Mouse (Mus musculus) c-Kit-positive CD71-positive TER-119-positive erythroid progenitor cells, embryonic 14.5 days (primary cell): ENCODE measurements at regions not wholly inside any gene's neighbourhood (a gene's known extent, or its start where the extent isn't known, plus 50 kb on each side); places are given as distances from the start of the nearest gene placed in this dataset.

Experiments used
- DNase-seq: peaks from one replicate; pipeline ENCODE4 v3.0.0-alpha.2; 2013; ENCODE audit warnings: low spot score

GRCm38 (mm10) chr13:70282731-70283130 lies 354.7 kb downstream of the Ice1 start:
- DNase-seq: no peak

DNA sequence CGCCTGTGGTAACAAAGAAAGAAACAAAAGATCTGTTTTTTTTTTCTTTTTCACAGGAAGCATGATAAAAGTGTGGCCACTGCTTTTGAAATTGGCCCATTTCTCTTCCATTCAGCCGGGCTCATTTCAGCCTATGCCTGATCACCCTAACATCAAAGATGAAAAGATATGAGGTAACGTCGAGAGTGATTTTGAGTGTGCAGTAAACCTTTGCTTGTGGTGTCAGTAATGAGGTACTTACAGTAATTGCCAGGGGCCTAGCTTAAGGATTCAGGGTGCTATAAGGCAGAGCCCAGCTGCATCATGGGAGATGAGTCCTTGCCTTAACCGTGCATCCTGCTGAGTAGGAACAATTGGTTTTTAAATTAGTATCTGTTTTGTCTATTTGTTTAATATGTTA lies 354.2 kb downstream of the Ice1 start:
- no peak for DNase-seq

DNA sequence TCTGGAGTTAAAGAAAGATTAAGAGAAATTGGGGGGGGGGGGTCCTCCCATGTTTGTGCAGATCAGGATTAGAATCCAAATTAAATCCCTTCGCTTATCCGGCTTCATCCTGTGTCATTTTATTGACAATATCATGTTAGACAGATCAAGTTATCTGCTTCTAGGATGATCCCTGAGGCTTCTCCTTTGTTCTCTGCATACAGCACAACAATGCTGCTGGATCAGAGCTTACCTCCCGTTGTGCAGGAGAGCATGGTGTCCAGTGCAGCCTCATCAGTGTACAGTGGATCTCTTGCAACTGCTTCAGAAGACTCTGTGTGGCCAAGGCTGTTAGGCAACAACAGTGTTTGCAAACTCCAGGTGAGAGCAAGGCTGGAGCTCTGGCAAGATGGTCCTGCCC lies 344.7 kb downstream of the Ice1 start:
- no peak for DNase-seq

DNA sequence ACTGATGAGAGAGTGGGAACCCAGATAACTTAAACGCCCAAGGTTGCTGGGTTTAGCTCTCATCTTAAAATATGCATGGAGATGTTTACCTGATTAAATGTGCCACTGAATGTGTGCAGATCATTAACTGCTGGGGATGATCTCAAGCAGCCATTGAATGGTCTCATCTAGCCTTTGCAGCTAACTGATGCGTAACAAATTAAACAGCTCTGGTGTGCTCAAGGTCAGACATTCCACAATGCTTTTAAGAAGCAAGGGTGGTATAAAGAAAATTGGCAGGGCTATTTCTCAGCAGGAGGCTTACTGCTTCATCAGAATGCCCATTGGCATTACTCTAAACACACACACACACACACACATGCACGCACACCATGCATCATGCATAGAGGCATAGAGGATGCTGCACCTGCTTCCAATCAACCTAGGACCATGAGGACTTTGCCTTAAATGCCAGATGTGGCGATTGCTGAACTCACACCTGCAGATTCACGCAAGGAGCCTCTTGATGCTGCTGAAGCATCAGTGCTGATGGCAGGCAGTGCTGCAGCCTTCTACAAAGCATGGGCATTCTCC lies 333.4 kb downstream of the Ice1 start:
- DNase-seq: no peak

- no peak for DNase-seq
These were observed 326.9 kb downstream of the Ice1 start for GRCm38 (mm10) chr13:70310516-70310915.

GRCm38 (mm10) chr13:70311226-70312055 lies 326.0 kb downstream of the Ice1 start:
- no peak for DNase-seq

DNA sequence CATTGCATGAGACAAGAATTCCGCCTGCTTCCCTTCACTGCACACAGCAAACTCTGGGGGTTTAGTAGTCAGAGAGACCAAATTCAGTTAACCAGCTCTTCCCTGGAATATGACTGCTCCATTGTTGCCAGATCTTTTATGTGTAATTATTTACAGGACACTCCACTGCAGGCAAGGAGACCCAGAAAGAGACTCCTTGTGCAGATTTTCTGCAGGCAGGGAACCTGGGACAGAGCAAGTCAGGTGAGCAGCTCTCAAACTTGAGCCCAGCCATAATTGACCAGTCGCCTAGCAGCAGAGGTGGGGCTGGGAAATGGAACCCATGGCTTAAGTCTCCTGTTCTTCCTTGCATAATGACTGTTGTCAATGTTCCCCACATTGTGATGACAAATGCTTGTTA lies 324.2 kb downstream of the Ice1 start:
- no peak for DNase-seq

GRCm38 (mm10) chr13:70323537-70323936 lies 313.9 kb downstream of the Ice1 start:
- DNase-seq: no peak

DNA sequence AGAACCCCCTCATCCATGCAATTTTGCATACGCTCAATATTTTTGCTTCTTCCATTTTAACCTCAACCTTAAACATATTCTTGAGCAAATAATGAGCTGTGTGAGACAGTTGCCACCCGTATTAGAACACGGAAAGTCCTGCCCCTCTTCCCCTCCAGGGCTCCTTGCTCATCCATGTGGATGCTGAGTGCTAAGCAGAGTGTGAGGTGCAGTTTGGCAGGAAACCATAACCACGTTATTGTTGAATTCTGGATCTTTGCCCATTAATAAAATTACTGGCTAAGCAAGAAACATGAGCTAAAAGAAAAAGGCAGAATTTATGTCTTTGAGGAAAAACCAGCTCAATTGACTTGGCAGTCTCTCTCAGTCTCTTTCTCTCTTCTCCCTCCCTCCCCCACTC lies 301.4 kb downstream of the Ice1 start:
- no peak for DNase-seq

- no peak for DNase-seq
These were observed 297.0 kb downstream of the Ice1 start for GRCm38 (mm10) chr13:70340437-70340836.

DNA sequence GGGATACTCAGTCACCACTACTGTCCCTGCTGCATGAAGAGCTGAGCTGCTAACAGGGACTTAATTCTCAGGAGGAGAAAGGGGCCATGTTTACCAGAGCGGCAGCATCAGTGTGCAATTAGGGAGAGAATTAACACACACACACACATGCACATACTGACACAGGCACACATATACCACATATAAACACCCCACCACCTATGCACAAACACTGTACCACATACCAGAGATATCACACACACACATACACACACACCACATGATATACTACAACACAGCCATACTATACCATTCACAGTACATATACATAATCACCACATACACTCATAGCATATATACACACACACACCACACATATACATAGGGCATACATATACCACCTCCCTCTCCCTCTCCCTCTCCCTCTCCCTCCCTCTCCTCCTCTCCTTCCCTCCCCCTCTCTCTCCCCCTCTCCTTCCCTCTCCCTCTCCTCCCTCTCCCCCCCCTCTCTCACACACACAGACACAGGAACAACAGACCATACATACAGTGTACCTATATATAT lies 294.2 kb downstream of the Ice1 start:
- DNase-seq: no peak

DNA sequence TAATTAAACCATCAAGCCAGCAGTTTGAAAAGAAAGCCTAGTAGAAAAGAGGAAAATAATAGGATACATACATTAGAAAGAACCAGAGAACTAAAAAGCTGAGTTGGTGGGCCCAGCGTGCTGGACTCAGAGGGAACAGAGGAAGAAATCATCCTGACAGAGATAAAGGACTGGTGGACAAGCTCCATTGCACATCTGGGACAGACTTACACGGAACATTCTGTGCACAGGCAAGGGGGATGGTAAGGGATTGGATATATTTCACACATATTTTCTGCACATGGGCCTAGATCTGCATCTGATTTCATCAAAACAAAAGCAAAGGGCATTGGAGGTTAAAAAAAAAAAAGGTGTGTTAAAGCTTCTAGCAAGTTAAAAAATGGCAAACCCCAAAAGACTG lies 293.5 kb downstream of the Ice1 start:
- no peak for DNase-seq

DNA sequence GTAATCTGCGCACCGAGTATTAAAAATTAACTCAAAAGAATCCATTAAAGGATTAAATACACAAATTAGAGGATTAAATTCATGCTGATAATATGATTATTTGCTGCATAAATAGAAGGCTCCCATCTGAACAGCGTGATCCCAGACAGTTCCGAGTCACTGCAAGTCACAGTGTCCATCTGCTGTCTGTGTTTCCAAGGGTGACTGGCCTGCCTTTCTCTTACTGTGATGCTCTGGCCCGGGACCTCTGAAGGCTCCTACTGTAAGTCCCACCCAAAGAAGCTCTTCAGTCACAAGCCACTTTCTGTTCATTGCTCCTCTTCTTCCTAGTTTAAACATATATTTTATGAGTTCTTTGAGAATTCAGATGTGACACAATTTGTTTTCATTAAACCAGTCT lies 293.1 kb downstream of the Ice1 start:
- DNase-seq: no peak

DNA sequence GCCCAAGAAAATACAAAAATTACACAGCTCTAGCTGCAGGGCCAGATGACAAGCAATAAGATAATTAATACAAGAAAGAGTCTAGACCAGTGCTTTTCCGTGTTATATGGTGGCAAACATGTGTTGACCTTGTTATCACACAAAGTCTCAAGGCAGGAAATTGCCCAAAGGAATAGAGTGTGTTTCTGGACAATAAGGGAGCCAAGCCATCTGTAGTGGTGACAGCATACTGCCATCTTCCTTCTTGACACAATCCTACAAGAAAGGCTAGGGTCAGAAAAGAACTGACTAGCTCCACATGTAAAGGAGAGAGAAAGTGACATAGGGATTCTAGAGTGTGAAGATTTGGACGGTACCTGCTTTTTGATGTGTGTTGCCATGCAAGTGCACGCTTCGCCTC lies 289.0 kb downstream of the Ice1 start:
- no peak for DNase-seq

GRCm38 (mm10) chr13:70348965-70349364 lies 288.5 kb downstream of the Ice1 start:
- no peak for DNase-seq

GRCm38 (mm10) chr13:70369647-70370046 lies 267.8 kb downstream of the Ice1 start:
- no peak for DNase-seq

DNA sequence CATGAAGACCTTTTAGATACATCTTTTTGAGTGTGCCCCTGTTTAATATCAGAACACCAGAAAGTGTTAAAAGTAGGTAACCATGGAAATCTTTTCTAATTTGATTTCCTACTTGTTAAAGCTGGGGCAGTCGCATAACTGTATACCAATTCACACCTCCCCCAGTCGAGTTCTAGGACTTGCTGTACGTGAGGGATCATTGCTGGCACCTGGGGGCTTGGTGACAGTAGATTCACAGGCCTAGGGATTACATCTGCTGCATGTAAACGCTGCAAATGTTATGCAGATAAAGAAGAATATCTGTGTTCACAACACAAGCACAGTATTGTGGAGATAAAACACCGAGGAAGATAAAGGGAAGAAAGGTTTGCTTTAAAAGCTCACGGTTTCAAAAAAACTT lies 256.7 kb downstream of the Ice1 start:
- DNase-seq: no peak

GRCm38 (mm10) chr13:70385292-70385691 lies 252.1 kb downstream of the Ice1 start:
- no peak for DNase-seq

DNA sequence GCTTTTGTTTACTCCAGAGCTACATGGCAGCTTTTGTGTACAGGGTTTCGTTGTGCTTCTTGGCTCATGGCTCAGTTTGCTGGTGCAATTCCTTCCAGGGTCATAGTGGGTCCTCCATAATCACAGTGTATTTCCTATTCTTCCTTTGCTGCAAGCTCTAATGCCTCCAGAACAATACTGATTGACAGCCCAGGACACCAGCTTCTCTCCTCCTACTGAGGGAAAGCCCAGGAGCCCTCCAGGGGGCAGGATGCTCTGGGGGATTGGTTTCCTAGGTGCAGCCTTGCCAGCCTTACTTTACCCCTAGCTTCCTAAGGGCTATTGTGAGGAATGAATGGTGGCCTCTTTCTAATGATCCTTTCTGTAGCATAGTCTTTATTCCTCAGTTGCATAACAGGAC lies 224.6 kb downstream of the Ice1 start:
- no peak for DNase-seq

DNA sequence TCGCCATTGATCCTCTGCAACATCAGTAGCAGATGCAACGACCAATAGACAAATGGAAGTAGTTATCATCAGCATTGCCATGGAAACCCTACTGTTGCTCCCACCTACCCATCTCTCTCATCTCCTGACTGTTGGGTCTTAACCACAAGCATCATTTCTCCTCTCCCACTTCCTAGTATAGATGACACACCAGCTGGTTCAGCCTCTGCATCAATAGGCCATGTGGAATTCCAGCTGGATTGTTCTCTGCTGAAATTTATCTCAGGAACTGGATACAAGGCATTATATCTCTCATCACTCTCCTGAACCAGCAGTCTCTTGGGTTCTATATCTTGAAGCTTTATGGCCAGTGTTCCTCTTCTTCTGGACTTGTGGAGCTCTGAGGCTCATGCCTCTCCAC lies 219.3 kb downstream of the Ice1 start:
- no peak for DNase-seq

- DNase-seq: no peak
These were observed 198.0 kb downstream of the Ice1 start for GRCm38 (mm10) chr13:70439419-70439818.

GRCm38 (mm10) chr13:70446940-70447339 lies 190.5 kb downstream of the Ice1 start:
- no peak for DNase-seq

DNA sequence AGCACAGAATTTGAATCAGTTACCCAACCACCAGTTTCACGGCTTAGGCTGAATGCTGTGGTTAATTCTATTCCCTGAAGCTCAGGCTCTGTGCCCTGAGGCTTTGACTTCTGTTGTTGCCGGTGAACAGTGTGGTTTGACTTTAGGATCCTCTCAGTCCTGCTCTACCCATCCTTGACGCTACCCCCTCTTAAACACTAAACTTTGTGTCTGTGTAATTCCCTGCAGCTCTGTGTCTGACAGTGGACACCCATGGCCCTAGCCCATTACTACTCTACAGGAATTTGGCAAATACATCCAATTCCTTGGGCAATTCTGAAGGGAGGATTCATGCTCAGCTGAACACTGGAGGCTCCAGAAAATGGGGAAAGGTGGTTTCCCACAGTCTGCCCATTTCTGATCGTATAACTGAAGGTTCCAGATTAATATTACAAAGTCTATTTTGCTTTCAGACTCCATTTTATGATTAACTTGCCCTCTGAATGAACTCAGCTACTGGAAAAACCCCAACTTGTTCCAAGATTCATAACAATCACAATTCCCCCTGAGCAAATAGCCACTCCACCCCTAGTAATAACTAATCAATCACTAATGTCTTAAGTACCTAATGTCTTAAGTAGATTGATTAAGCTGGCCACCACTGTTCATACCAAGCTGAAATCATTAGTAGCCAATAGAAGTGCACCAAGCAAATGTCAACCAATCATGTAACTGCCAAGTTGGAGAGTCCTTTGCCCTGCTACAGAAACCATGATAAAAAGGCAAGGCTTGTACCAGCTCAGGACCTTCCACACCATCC lies 182.6 kb downstream of the Ice1 start:
- DNase-seq: no peak
